Mouse (Mus musculus) MEL (cell line): ENCODE measurements around the gene Myocd. TPM values are rescaled to one million over a fixed set of nuclear protein-coding genes. Genes with fewer than 3 reads are reported as not detected.

Source experiments
- DNase-seq: peaks from one replicate; pipeline ENCODE4 v3.0.0; 2011; ENCODE audit warnings: low read depth, low spot score
- H3K27ac ChIP-seq: 2 replicates; pipeline ENCODE4 v1.5.1; 2012; ENCODE audit warnings: low read depth, mild to moderate bottlenecking, control low read depth, low read length, moderate library complexity; ENCODE audit not compliant: control insufficient read depth
- H3K27me3 ChIP-seq, 2 experiments: fragments of 150-350 bp in 1 of 2; sonication (generic) in 1 of 2; 2 replicates each; pipeline ENCODE4 v1.6.1; 2012; ENCODE audit warnings: low read length in 2 of 2, mild to moderate bottlenecking in 2 of 2, improper control_type of control experiment in 1 of 2, moderate library complexity in 1 of 2; ENCODE audit not compliant: insufficient read depth in 2 of 2, control insufficient read depth in 1 of 2
- H3K36me3 ChIP-seq, 2 experiments: 2 replicates each; pipeline ENCODE4 v1.6.1; 2012 to 2014; ENCODE audit warnings: low read length in 2 of 2, improper control_type of control experiment in 1 of 2, inconsistent platforms in 1 of 2, mild to moderate bottlenecking in 1 of 2; ENCODE audit not compliant: insufficient read depth in 2 of 2, control insufficient read depth in 1 of 2
- H3K4me1 ChIP-seq, 2 experiments: fragments of 150-350 bp in 1 of 2; sonication (generic) in 1 of 2; 2 replicates each; pipeline ENCODE4 v1.6.1; 2012; ENCODE audit warnings: low read length in 2 of 2, improper control_type of control experiment in 1 of 2, mild to moderate bottlenecking in 1 of 2; ENCODE audit not compliant: insufficient read depth in 2 of 2, control insufficient read depth in 1 of 2
- H3K4me3 ChIP-seq, 2 experiments: fragments of 150-350 bp in 1 of 2; sonication (generic) in 1 of 2; 2 replicates each; pipeline ENCODE4 v1.5.1; 2012; ENCODE audit warnings: low read depth in 2 of 2, low read length in 2 of 2, mild to moderate bottlenecking in 2 of 2, moderate library complexity in 2 of 2, control low read depth in 1 of 2, improper control_type of control experiment in 1 of 2; ENCODE audit not compliant: control insufficient read depth in 1 of 2, insufficient read depth in 1 of 2
- H3K79me2 ChIP-seq: 2 replicates; pipeline ENCODE4 v1.6.1; 2012; ENCODE audit warnings: mild to moderate bottlenecking, low read length, moderate library complexity; ENCODE audit not compliant: control insufficient read depth, poor library complexity, insufficient read depth
- H3K9ac ChIP-seq: 2 replicates; pipeline ENCODE4 v1.6.1; 2012; ENCODE audit warnings: low read depth, mild to moderate bottlenecking, control low read depth, low read length, moderate library complexity; ENCODE audit not compliant: control insufficient read depth, poor library complexity, severe bottlenecking
- H3K9me3 ChIP-seq: fragments of 150-350 bp; sonication (generic); replicated peaks from 2 replicates; pipeline ENCODE4 v1.6.1; 2012; ENCODE audit warnings: mild to moderate bottlenecking, low read length, improper control_type of control experiment, moderate library complexity; ENCODE audit not compliant: insufficient read depth
- BHLHE40 ChIP-seq: IDR thresholded peaks from 2 replicates; pipeline ENCODE4 v1.6.1; 2012; ENCODE audit warnings: low read depth, mild to moderate bottlenecking, inconsistent platforms, low read length, improper control_type of control experiment, borderline replicate concordance
- CHD1 ChIP-seq: IDR thresholded peaks from 2 replicates; pipeline ENCODE4 v1.6.1; 2012; ENCODE audit warnings: low read depth, mild to moderate bottlenecking, inconsistent platforms, low read length, improper control_type of control experiment
- CTCF ChIP-seq, 3 experiments: IDR thresholded peaks in 2 of 3; conservative IDR thresholded peaks in 1 of 3; 2 replicates each; pipeline ENCODE4 v1.5.1; 2011 to 2012; ENCODE audit warnings: low read length in 3 of 3, low read depth in 2 of 3, mild to moderate bottlenecking in 2 of 3, improper control_type of control experiment in 1 of 3, inconsistent platforms in 1 of 3, mixed read lengths in 1 of 3, moderate library complexity in 1 of 3; ENCODE audit not compliant: control insufficient read depth in 1 of 3, insufficient read depth in 1 of 3, poor library complexity in 1 of 3, severe bottlenecking in 1 of 3
- E2F4 ChIP-seq: IDR thresholded peaks from 2 replicates; pipeline ENCODE4 v1.6.1; 2011; ENCODE audit warnings: low read depth, low read length, improper control_type of control experiment, borderline replicate concordance
- ELF1 ChIP-seq: IDR thresholded peaks from 2 replicates; pipeline ENCODE4 v1.6.1; 2014; ENCODE audit warnings: low read depth, mild to moderate bottlenecking, inconsistent platforms, low read length, improper control_type of control experiment, moderate library complexity
- JUND ChIP-seq: IDR thresholded peaks from 2 replicates; pipeline ENCODE4 v1.6.1; 2011; ENCODE audit warnings: low read depth, mild to moderate bottlenecking, improper control_type of control experiment, low read length
- KAT2A ChIP-seq: conservative IDR thresholded peaks from 2 replicates; pipeline ENCODE4 v1.6.1; 2012; ENCODE audit warnings: low read depth, low read length, improper control_type of control experiment, inconsistent platforms
- MAX ChIP-seq: IDR thresholded peaks from 2 replicates; pipeline ENCODE4 v1.6.1; 2011; ENCODE audit warnings: low read length, improper control_type of control experiment
- MEF2A ChIP-seq: IDR thresholded peaks from 2 replicates; pipeline ENCODE4 v1.6.1; 2014; ENCODE audit warnings: low read depth, mild to moderate bottlenecking, inconsistent platforms, low read length, improper control_type of control experiment; ENCODE audit not compliant: poor library complexity, insufficient replicate concordance, severe bottlenecking; ENCODE audit errors: extremely low read depth
- MXI1 ChIP-seq: IDR thresholded peaks from 2 replicates; pipeline ENCODE4 v1.6.1; 2011; ENCODE audit warnings: mild to moderate bottlenecking, low read depth, low read length, improper control_type of control experiment
- NRF1 ChIP-seq: IDR thresholded peaks from 2 replicates; pipeline ENCODE4 v1.6.1; 2014; ENCODE audit warnings: low read depth, mild to moderate bottlenecking, inconsistent platforms, low read length, improper control_type of control experiment, moderate library complexity; ENCODE audit not compliant: poor library complexity, insufficient read depth, severe bottlenecking
- POLR2A ChIP-seq, 2 experiments: IDR thresholded peaks; 2 replicates each; pipeline ENCODE4 v1.6.1; 2011 to 2012; ENCODE audit warnings: low read length in 2 of 2, mild to moderate bottlenecking in 2 of 2, control low read depth in 1 of 2, improper control_type of control experiment in 1 of 2, low read depth in 1 of 2, moderate library complexity in 1 of 2; ENCODE audit not compliant: control insufficient read depth in 1 of 2, insufficient read depth in 1 of 2, poor library complexity in 1 of 2
- POLR2AphosphoS2 ChIP-seq: IDR thresholded peaks from 2 replicates; pipeline ENCODE4 v1.6.1; 2011; ENCODE audit warnings: low read length, improper control_type of control experiment
- POLR2AphosphoS5 ChIP-seq: IDR thresholded peaks from 2 replicates; pipeline ENCODE4 v1.6.1; 2012; ENCODE audit warnings: low read depth, borderline replicate concordance, mild to moderate bottlenecking, inconsistent platforms, low read length, moderate library complexity, mixed read lengths
- SIN3A ChIP-seq: IDR thresholded peaks from 2 replicates; pipeline ENCODE4 v1.6.1; 2012; ENCODE audit warnings: low read length, improper control_type of control experiment, inconsistent platforms
- TAL1 ChIP-seq: IDR thresholded peaks from 2 replicates; pipeline ENCODE4 v1.6.1; 2012; ENCODE audit warnings: mild to moderate bottlenecking, inconsistent platforms, low read length, moderate library complexity, mixed read lengths
- TBP ChIP-seq: IDR thresholded peaks from 2 replicates; pipeline ENCODE4 v1.8.0; 2011; ENCODE audit warnings: low read depth, low read length, improper control_type of control experiment
- TCF12 ChIP-seq: IDR thresholded peaks from 2 replicates; pipeline ENCODE4 v1.6.1; 2014; ENCODE audit warnings: low read depth, mild to moderate bottlenecking, inconsistent platforms, low read length, improper control_type of control experiment, moderate library complexity
- UBTF ChIP-seq: IDR thresholded peaks from 2 replicates; pipeline ENCODE4 v1.6.1; 2012; ENCODE audit warnings: low read depth, mild to moderate bottlenecking, inconsistent platforms, low read length, improper control_type of control experiment, moderate library complexity, borderline replicate concordance; ENCODE audit not compliant: insufficient read depth
- USF2 ChIP-seq, 2 experiments: IDR thresholded peaks; 2 replicates each; pipeline ENCODE4 v1.6.1; 2011 to 2012; ENCODE audit warnings: improper control_type of control experiment in 2 of 2, low read length in 2 of 2, borderline replicate concordance in 1 of 2, inconsistent platforms in 1 of 2, low read depth in 1 of 2, mild to moderate bottlenecking in 1 of 2; ENCODE audit not compliant: insufficient read depth in 1 of 2
- ZC3H11A ChIP-seq: IDR thresholded peaks from 2 replicates; pipeline ENCODE4 v1.6.1; 2012; ENCODE audit warnings: low read depth, mild to moderate bottlenecking, inconsistent platforms, low read length, improper control_type of control experiment
- ZKSCAN1 ChIP-seq: IDR thresholded peaks from 2 replicates; pipeline ENCODE4 v1.6.1; 2012; ENCODE audit warnings: low read depth, mild to moderate bottlenecking, inconsistent platforms, low read length, improper control_type of control experiment, moderate library complexity
- polyA plus RNA-seq, 2 experiments: library from polyadenylated mRNA; stranded (reverse) in 1 of 2; unstranded in 1 of 2; fragments of >175 nt in 1 of 2; fragments of >200 nt in 1 of 2; gene quantifications; 2 replicates each; pipeline versions ENCODE4 v1.2.1 to v1.2.4; 2012; ENCODE audit warnings: low replicate concordance in 2 of 2, low read depth in 1 of 2; ENCODE audit not compliant: insufficient read length in 2 of 2, insufficient read depth in 1 of 2, missing spikeins in 1 of 2
- total RNA-seq: library from RNA; depleted of rRNA; stranded (reverse); fragments of 300-350 nt; gene quantifications from 2 replicates; pipeline ENCODE4 v1.2.3, GENCODE M21; 2012

Gene Myocd
- total and polyA plus RNA-seq, 3 experiments, result not detected

DNA sequence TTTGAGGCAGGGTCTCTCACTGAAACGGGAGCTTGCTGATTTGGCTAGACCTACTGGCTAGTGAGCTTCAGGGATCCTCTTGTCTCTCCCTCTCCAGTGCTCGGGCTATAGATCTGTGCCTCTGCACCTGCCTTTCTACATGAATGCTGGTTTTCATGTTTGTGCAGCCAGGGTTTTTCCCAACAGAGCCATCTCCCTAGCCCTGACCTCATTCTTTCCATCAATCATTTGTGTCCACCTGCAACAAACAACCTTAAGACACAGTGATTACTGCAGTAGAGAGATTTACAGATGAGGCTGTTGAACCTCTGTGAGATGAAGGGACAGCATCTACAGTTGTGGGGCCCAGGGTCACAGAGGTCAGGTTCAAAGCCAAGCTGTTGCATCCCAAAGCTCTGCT, 56.0 kb downstream of the Myocd start:
- Histone ChIP-seq H3K27me3 (no peaks in the 10 kb centered on the region; a peak in 1 of 4 replicates), H3K9me3 (no peaks in the 10 kb centered on the region), H3K27ac (no peak overlapping the region), H3K4me3 (no peak overlapping the region), H3K9ac (no peak overlapping the region), H3K79me2 (no peaks in the 10 kb centered on the region), H3K4me1 (no peaks in the 10 kb centered on the region), H3K36me3 (no peaks in the 10 kb centered on the region)
- no peak for DNase-seq
- TF ChIP-seq SIN3A (no peak), POLR2AphosphoS2 (no peak), USF2 (IDR thresholded peaks at IDR 0.05; ENCODE audit: borderline replicate concordance in 1 of 2, insufficient read depth in 1 of 2, low read depth in 1 of 2, low read length in 2 of 2) (no peak), MXI1 (no peak), UBTF (no peak), E2F4 (no peak)

GRCm38 (mm10) chr11:65211701-65212100, 58.1 kb downstream of the Myocd start:
- no peaks in the 10 kb centered on the region for H3K4me1 ChIP-seq
- no peak overlapping the region for H3K4me3 ChIP-seq
- H3K79me2 ChIP-seq, result no peaks in the 10 kb centered on the region
- H3K27me3 ChIP-seq, result no peaks in the 10 kb centered on the region; a peak in 1 of 4 replicates
- H3K9ac ChIP-seq, result no peak overlapping the region
- no peaks in the 10 kb centered on the region for H3K36me3 ChIP-seq
- H3K9me3 ChIP-seq, result no peaks in the 10 kb centered on the region
- TF ChIP-seq CHD1, result no peak
- TF ChIP-seq CTCF (IDR thresholded peaks at IDR 0.05 in 2 of 3, conservative IDR thresholded peaks at IDR 0.05 in 1 of 3; ENCODE audit: control insufficient read depth in 1 of 3, insufficient read depth in 1 of 3, low read depth in 2 of 3, low read length in 3 of 3, poor library complexity in 1 of 3, severe bottlenecking in 1 of 3), result no peak
- TF ChIP-seq ZC3H11A, result no peak
- TF ChIP-seq POLR2AphosphoS5, result no peak
- no peak for TF ChIP-seq SIN3A
- TF ChIP-seq NRF1, result no peak
- TF ChIP-seq MAX, result no peak
- TF ChIP-seq BHLHE40, result no peak
- TF ChIP-seq, all 39 proteins: peak for 0
- no peak overlapping the region for H3K27ac ChIP-seq
- no peak for DNase-seq

- TF ChIP-seq MEF2A (no peak), TAL1 (no peak), MAX (no peak), ZKSCAN1 (no peak), USF2 (IDR thresholded peaks at IDR 0.05; ENCODE audit: borderline replicate concordance in 1 of 2, insufficient read depth in 1 of 2, low read depth in 1 of 2, low read length in 2 of 2) (no peak), POLR2A (IDR thresholded peaks at IDR 0.05; ENCODE audit: control insufficient read depth in 1 of 2, insufficient read depth in 1 of 2, low read depth in 1 of 2, low read length in 2 of 2, poor library complexity in 1 of 2) (no peak), TCF12 (no peak), POLR2AphosphoS5 (no peak), ZC3H11A (no peak), TBP (no peak), UBTF (no peak), ELF1 (no peak), KAT2A (no peak), BHLHE40 (no peak), JUND (no peak)
- Histone ChIP-seq H3K27ac (no peak overlapping the region), H3K4me1 (no peaks in the 10 kb centered on the region), H3K27me3 (no peaks in the 10 kb centered on the region; a peak in 1 of 4 replicates), H3K4me3 (no peak overlapping the region), H3K9me3 (no peaks in the 10 kb centered on the region), H3K36me3 (no peaks in the 10 kb centered on the region), H3K79me2 (no peaks in the 10 kb centered on the region), H3K9ac (no peak overlapping the region)
- DNase-seq, result no peak
These were observed 60.3 kb downstream of the Myocd start for GRCm38 (mm10) chr11:65209441-65209840.
